Mouse (Mus musculus): ENCODE data around the gene Unc50. TPM values are rescaled to one million over a fixed set of nuclear protein-coding genes. Genes with fewer than 3 reads are reported as not detected.

Gene Unc50
- total and polyA plus RNA-seq, 3 experiments: 61.8 to 609 (median 62.3) TPM

- peaks cover 14 to 35% of the 10 kb centered on the region in 2 experiments for H3K4me1 ChIP-seq (ENCODE audit: control insufficient read depth in 1 of 2, insufficient read depth in 2 of 2, low read length in 2 of 2)
- TF ChIP-seq NELFE (IDR thresholded peaks at IDR 0.05; ENCODE audit: low read depth, low read length) (peak; percentile 20; the same call in 1 of the 2 replicates), POLR2AphosphoS2 (IDR thresholded peaks at IDR 0.05; ENCODE audit: low read length) (no peak), TCF12 (IDR thresholded peaks at IDR 0.05; ENCODE audit: low read depth, low read length) (peak; percentile 54; the same call in 1 of the 2 replicates), JUND (IDR thresholded peaks at IDR 0.05; ENCODE audit: low read depth, low read length) (no peak), CHD1 (IDR thresholded peaks at IDR 0.05; ENCODE audit: low read depth, low read length) (no peak; the same call in 1 of the 2 replicates), SIN3A (IDR thresholded peaks at IDR 0.05; ENCODE audit: low read length) (peak; percentile 82), ZMIZ1 (IDR thresholded peaks at IDR 0.05; ENCODE audit: low read depth, low read length) (no peak), MYC (IDR thresholded peaks at IDR 0.05; ENCODE audit: low read depth, low read length) (peak; percentile 53; the same call in 1 of the 2 replicates), BHLHE40 (IDR thresholded peaks at IDR 0.05; ENCODE audit: borderline replicate concordance, low read depth, low read length) (no peak; the same call in 1 of the 2 replicates), ZC3H11A (IDR thresholded peaks at IDR 0.05; ENCODE audit: low read depth, low read length) (no peak), USF2 (IDR thresholded peaks at IDR 0.05; ENCODE audit: borderline replicate concordance in 1 of 2, insufficient read depth in 1 of 2, low read depth in 1 of 2, low read length in 2 of 2) (no peak), SMC3 (IDR thresholded peaks at IDR 0.05; ENCODE audit: low read depth, low read length) (no peak), CTCF (IDR thresholded peaks at IDR 0.05 in 2 of 3, conservative IDR thresholded peaks at IDR 0.05 in 1 of 3; ENCODE audit: control insufficient read depth in 1 of 3, insufficient read depth in 1 of 3, low read depth in 2 of 3, low read length in 3 of 3, poor library complexity in 1 of 3, severe bottlenecking in 1 of 3) (no peak), CHD2 (IDR thresholded peaks at IDR 0.05; ENCODE audit: low read length) (no peak), MYB (IDR thresholded peaks at IDR 0.05; ENCODE audit: low read depth, low read length) (no peak), TAL1 (IDR thresholded peaks at IDR 0.05; ENCODE audit: low read length) (no peak), MAFK (IDR thresholded peaks at IDR 0.05; ENCODE audit: borderline replicate concordance, low read depth, low read length) (0 out of 2 replicates have a peak, but pooled peaks have one; percentile 31), TBP (IDR thresholded peaks at IDR 0.05; ENCODE audit: low read depth, low read length) (peak; percentile 31; the same call in 1 of the 2 replicates), E2F4 (IDR thresholded peaks at IDR 0.05; ENCODE audit: borderline replicate concordance, low read depth, low read length) (no peak), ZNF384 (IDR thresholded peaks at IDR 0.05; ENCODE audit: low read depth, low read length) (peak; percentile 79), RCOR1 (IDR thresholded peaks at IDR 0.05; ENCODE audit: low read depth, low read length) (peak; percentile 64), MAZ (IDR thresholded peaks at IDR 0.05; ENCODE audit: low read depth, low read length) (no peak), RAD21 (IDR thresholded peaks at IDR 0.05; ENCODE audit: low read depth, low read length) (no peak), POLR2AphosphoS5 (IDR thresholded peaks at IDR 0.05; ENCODE audit: borderline replicate concordance, low read depth, low read length) (no peak), ELF1 (IDR thresholded peaks at IDR 0.05; ENCODE audit: low read depth, low read length) (peak; percentile 70), EP300 (IDR thresholded peaks at IDR 0.05; ENCODE audit: low read depth in 1 of 2, low read length in 2 of 2) (peak; percentile 51 to 73; a peak in 3 of 4 replicates), ETS1 (IDR thresholded peaks at IDR 0.05; ENCODE audit: low read depth, low read length) (peak; percentile 90), UBTF (IDR thresholded peaks at IDR 0.05; ENCODE audit: borderline replicate concordance, insufficient read depth, low read depth, low read length) (no peak), KAT2A (conservative IDR thresholded peaks at IDR 0.05; ENCODE audit: low read depth, low read length) (peak; percentile 45), GATA1 (IDR thresholded peaks at IDR 0.05; ENCODE audit: low read depth, low read length) (peak; percentile 69), POLR2A (IDR thresholded peaks at IDR 0.05; ENCODE audit: control insufficient read depth in 1 of 2, insufficient read depth in 1 of 2, low read depth in 1 of 2, low read length in 2 of 2, poor library complexity in 1 of 2) (no peak), NRF1 (IDR thresholded peaks at IDR 0.05; ENCODE audit: insufficient read depth, low read depth, low read length, poor library complexity, severe bottlenecking) (no peak), MXI1 (IDR thresholded peaks at IDR 0.05; ENCODE audit: low read depth, low read length) (peak; percentile 60), MAX (IDR thresholded peaks at IDR 0.05; ENCODE audit: low read length) (0 out of 2 replicates have a peak, but pooled peaks have one; percentile 13), GABPA (IDR thresholded peaks at IDR 0.05; ENCODE audit: low read depth, low read length) (0 out of 2 replicates have a peak, but pooled peaks have one; percentile 38), USF1 (IDR thresholded peaks at IDR 0.05; ENCODE audit: low read depth, low read length) (no peak)
These were observed 2.6 kb upstream of the Unc50 start for GRCm38 (mm10) chr1:37427144-37427875.

More at GRCm38 (mm10) chr1:37427144-37427875, 2.6 kb upstream of the Unc50 start:
- peaks cover 12 to 40% of the 10 kb centered on the region in 2 experiments for H3K36me3 ChIP-seq (ENCODE audit: control insufficient read depth in 1 of 2, insufficient read depth in 2 of 2, low read length in 2 of 2)
- H3K27me3 ChIP-seq (ENCODE audit: control insufficient read depth in 1 of 2, insufficient read depth in 2 of 2, low read length in 2 of 2): no peaks in the 10 kb centered on the region
- peak overlapping the region; percentile 30 to 50 for H3K4me3 ChIP-seq (ENCODE audit: control insufficient read depth in 1 of 2, insufficient read depth in 1 of 2, low read depth in 2 of 2, low read length in 2 of 2)
- peak; percentile 74 for DNase-seq (ENCODE audit: low read depth, low spot score)
- peaks cover 40% of the 10 kb centered on the region for H3K79me2 ChIP-seq (ENCODE audit: control insufficient read depth, insufficient read depth, low read length, poor library complexity)
- peak overlapping the region; percentile 88 for H3K27ac ChIP-seq (ENCODE audit: control insufficient read depth, low read depth, low read length)
- H3K9ac ChIP-seq (ENCODE audit: control insufficient read depth, low read depth, low read length, poor library complexity, severe bottlenecking): peak overlapping the region; percentile 59
- H3K9me3 ChIP-seq (replicated peaks; ENCODE audit: insufficient read depth, low read length): no peaks in the 10 kb centered on the region

Data from MEL (cell line).